Mouse (Mus musculus) thymus, postnatal 4 days (tissue): ENCODE measurements around the gene Lce3b.

Experiments
- DNase-seq: peaks from one replicate; pipeline ENCODE4 v3.0.0; 2021

Gene Lce3b

DNA sequence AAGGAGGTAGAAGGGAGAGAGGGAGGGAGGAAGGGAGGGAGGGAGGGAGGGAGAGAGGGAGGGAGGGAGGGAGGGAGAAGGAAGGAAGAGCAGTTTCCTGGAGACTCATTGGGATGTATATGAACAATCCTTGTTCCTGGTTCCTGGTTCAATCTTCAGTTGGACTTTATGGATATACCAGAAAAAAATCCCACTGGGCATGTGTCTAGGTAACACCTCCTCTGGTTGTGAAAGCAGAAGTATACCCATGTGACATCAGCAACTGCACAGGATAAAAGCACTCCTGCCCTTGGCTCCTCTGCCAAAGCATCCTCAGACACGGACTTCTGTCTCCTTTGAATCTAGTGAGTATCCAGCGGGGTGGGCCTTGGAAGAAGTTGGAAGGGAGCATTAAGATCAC, at the start of gene Lce3b:
Gene Lce3b (plus strand): TSS at position 301 of the 400 bp plus-strand sequence.
- DNase-seq = no peak

DNA sequence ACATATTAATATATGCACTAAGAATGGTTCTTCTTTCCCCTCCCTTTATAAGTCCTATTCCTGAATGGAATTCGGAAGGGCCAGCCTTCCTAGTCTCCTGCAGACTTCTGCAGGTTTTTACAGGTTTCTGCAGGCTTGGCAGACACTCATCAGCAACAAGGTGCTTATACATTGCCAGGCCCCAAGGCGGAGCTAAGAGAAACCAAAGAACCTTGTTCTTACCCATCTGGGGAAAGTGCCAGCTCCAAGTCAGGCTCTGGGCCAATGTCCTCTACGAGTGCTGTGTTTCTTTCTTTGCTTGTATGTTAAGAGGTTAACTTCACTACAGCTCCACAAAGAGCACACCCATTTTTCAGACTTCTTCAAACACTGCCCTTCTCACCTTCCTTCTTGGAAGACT, 38.7 kb upstream of the Lce3b start:
- no peak for DNase-seq

DNA sequence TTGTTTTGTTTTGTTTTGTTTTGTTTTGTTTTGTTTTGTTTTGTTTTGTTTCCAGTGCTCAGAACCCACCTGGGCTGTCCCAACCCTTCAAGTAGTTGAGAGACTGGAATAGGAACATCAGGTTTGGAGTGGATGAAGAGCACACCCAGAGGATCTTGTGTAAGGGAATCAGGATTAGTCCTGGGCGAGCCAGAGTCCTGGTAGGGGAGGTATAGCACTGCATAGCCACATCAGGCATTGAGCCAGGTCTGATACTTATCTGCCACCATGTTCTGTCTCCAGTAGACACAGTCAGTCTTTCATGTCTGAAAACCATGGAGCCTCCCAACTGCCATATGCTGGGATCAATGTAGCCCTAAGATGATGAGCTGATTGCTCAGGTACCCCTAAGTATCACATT, 38.3 kb upstream of the Lce3b start:
- no peak for DNase-seq

DNA sequence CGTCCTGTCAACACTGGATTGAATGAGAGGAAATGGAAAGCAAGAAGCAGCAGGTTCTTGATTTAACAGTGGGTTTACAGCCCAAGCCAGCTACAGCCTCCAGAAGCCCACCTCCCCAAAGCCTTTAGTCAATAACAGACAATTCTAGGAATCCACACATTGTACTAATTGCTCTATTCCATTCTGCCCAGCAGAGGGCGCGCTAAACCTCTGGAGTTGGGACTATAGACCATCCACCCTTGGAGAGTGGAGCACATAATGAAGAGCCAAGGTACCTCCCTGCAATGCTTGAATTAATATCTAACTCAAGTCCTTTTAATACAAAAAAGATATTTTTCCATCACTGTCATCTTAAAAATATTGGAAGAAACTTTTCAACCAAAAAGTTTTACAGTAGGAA, 29.8 kb upstream of the Lce3b start:
- peak; percentile 38 for DNase-seq

DNA sequence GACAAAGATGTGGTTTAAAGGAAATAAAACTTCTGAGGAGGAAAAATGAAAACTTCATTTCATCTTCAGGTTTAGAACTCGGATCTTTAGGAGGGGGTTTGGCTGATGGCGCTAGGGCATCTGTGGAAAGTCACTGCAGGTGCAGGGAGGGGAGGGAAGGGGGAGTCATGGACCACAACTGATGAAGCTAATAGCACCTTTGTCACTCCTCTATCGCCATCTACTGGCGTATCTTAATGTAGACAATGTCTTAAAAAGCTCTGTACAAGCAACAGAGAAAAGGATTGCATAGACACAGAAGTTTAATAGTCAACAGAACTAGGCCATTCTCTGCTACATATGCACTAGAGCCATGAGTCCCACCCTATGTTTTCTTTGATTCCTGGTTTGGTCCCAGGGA, 29.1 kb upstream of the Lce3b start:
- no peak for DNase-seq

DNA sequence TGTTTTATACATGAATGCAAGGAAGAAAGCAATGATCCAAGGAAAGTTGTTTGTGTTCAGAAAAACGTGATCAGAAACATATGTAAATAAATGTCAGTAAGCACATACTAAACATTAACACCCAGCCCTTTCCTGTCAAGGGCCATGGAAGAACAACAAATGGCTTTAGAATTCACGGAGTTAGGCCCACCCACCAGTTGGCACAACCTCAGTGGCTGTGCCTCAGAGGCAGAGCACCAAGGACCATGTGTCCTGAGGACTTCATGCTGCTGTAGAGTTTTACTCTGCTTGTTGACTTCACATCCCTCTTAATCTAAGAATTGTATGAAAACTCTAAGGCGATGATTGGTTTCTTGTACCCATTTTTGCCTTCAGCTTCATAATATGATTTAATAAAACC, 27.6 kb upstream of the Lce3b start:
- DNase-seq = no peak

DNA sequence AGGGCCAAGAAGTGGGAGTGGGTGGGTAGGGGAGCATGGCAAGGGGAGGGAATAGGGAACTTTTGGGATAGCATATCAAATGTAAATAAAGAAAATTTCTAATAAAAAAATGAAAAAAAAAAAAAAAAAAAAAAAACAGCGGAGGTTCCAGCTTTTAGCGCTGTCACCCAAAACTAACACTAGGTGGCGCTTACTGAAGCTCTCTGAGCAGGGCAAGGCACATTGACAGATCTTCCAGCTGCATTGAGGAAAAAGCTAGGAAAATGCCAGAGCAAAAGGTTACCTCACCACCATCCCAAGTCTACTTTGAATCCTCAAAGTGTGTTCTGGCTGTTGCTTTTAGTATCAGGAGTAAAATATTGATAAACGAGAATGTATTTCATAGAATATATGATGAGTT, 25.2 kb upstream of the Lce3b start:
- DNase-seq = no peak

DNA sequence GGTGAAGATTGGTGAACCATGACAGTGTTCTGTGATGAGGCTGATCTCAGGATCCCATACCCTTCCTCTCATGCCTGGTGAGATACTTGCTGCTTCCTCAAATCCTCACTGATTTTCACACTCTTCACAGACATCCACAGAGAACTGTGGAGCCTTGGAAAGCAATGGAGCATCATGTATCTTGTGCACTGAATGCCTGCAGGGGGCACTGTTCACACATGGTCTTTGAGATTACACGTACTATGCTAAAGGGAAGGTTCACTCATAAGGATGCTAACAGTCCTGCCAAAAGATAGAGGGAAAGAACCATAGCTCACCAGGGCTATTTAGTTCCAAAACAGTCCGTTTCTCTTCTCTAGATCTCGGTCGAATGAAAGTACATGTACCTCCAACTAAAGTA, 12.4 kb upstream of the Lce3b start:
- peak; percentile 7 for DNase-seq

DNA sequence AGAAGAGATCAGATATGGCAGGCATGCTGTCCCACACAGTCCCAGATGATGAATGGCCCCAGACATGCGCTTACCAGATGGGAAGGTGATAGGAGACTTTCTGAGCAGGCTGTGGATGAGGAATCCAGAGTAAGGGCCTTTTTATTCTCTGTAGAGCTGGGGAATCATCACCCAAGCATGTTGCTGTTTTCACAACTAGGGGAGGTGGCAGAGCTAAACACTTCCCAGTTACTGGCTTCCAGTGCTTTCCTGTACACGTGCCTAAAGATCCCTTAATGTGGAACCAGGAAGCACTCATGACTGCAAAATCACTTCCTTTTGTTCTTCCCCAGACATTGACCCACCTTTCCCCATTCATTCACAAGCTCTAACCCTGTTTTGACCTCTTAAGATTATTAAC, 6.6 kb upstream of the Lce3b start, which contains the start of gene Lce3a:
Gene Lce3a (minus strand): TSS at position 101 of the 400 bp plus-strand sequence.
- no peak for DNase-seq

DNA sequence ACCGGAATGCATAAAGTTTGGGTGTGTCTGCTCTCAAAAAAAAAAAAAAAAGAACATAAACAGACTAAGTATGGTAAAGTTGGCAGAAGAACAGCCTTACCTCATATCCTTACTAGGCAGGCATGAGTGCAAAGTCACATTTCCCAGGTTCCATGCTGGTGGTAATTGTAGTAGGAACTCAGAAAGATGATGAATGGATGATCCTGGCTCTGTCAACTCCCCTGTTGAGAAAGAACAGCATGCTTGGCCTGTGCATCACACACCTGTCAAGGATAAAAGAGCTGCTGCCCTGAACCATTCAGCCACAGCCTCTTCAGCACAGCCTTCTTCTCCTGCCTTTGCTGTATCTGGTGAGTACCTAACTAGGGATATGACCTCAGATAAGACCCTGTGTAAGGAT, 11.4 kb downstream of the Lce3b start, which contains the start of gene Lce3c:
Gene Lce3c (plus strand): TSS at position 301 of the 400 bp plus-strand sequence.
- DNase-seq = no peak

DNA sequence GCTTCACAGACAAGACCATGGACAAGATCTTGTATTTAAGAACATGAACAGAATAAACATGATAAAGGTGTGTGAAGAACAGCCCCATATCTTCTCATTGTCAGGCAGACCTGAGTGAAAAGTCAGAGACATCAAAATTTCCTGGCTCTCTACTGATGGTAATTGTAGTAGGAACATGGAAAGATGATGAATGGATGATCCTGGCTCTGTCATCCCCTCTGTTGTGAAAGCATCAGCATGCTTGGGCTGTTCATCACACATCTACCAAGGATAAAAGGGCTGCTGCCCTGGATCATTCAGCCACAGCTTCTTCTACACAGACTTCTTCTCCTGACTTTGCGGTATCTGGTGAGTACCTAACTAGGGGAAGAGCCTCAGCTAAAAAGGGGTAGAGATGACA, 24.3 kb downstream of the Lce3b start, which contains the start of gene Lce3d:
Gene Lce3d (plus strand): TSS at position 301 of the 400 bp plus-strand sequence.
- no peak for DNase-seq

DNA sequence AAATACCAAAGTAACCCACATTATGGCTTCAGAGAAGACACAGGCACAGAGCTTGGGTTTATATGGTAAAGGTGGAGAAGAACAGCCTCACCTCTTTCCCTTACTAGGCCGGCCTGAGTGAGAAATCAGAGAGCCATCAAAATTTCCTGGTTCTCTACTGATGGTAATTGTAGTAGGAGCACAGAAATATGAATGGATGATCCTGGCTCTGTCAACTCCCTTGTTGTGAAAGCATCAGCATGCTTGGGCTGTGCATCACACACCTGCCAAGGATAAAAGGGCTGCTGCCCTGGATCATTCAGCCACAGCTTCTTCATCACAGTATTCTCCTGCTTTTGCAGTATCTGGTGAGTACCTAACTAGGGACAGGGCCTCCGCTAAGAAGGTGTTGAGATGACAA, 34.0 kb downstream of the Lce3b start, which contains the start of gene Lce3e:
Gene Lce3e (plus strand): TSS at position 301 of the 400 bp plus-strand sequence.
- no peak for DNase-seq

DNA sequence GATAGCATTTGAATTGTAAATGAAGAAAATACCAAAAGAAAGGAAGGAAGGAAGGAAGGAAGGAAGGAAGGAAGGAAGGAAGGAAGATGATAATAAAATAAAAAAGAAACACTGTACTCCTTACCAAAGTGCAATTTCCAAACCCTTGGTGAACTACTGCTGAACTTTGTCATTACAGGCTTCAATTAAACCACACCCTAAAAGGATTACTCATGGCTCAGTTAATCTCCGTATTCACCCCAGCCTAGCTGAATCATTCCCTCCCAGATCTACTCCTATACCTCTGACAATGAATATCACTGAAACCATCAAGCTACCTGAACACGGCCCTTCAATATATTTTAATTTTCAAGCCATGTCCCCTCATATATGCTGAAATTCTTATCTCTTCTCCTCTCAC, 45.7 kb downstream of the Lce3b start:
- DNase-seq = no peak
